In the genomic region with DNA sequence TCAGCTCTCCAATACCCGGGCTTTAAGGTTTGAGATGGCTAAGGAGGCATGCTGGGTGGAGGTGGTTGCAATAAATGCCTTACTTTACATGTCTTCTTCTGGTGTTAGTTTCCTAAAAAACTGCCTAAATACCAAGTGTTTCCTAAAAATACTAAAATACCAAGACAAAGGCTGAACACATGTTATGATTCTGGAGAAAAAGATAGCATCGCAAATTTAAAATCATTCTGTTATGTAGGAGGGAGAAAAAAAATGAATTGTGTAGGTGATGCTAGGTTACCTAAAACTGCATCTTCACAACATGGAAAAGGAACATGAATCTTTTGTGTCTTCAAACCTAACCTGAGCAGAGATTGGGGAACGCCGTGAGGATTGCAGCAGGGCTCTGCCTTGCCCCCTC, we compare ENCODE assay signal across 21 mouse cellular contexts.
A peak's percentile ranks its signal among the peaks of the same experiment; 100 is the strongest.
DNase-seq lines count a peak whose midpoint lies in the region; TF ChIP-seq lines count a peak whose summit lies in the region.
"Had no signal": no experiment of that assay in that cellular context is flagged by ENCODE, and none has a peak within 500 bp of the region (broad histone marks: within the 10 kb centered on the region; RNA-seq: fewer than 3 reads in every experiment).

No protein-coding gene starts in this region.

- H3K4me3 ChIP-seq in left cerebral cortex, adult 2 months = no peak overlapping the region
- H3K4me3 ChIP-seq: forebrain, embryonic 10.5 days; forebrain, embryonic 13.5 days; gastrocnemius, adult 2 months; hindbrain, embryonic 12.5 days; hindbrain, embryonic 15.5 days had no signal

- H3K27ac ChIP-seq in left cerebral cortex, adult 2 months = peak overlapping the region; percentile 78
- H3K27ac ChIP-seq: forebrain, embryonic 10.5 days; forebrain, embryonic 13.5 days; gastrocnemius, adult 2 months; hindbrain, embryonic 12.5 days; hindbrain, embryonic 15.5 days had no signal

- TF ChIP-seq CTCF in left cerebral cortex, adult 2 months (IDR thresholded peaks at IDR 0.05) = no peak

- intact Hi-C loops in left cerebral cortex, adult 2 months (cut with DNase I) = loop anchor here (2.0 to 5.0 kb wide), 5 partner anchors 110 to 1230 kb away; no protein-coding TSS in a partner anchor
- intact Hi-C loops in left cerebral cortex, postnatal 14 days (cut with DNase I) = loop anchor here (5.0 to 10.0 kb wide), 4 partner anchors 110 to 883 kb away; partner anchors contain the start of gene Nova1

- peak; percentile 15 to 23 for DNase-seq in frontal cortex, adult 2 months (ENCODE audit: extremely low spot score in 1 of 2, low spot score in 1 of 2)
- DNase-seq in frontal cortex, postnatal 14 days (ENCODE audit: low spot score in 2 of 2) = no peak
- DNase-seq in left cerebral cortex, adult 2 months (ENCODE audit: extremely low spot score in 1 of 2, low spot score in 2 of 2) = no peak
- no peak for DNase-seq in left cerebral cortex, postnatal 14 days (ENCODE audit: low spot score in 2 of 2)
- DNase-seq in right cerebral cortex, adult 18-20 months = peak; percentile 29
- no peak for DNase-seq in right cerebral cortex, postnatal 4 days
- no peak for DNase-seq in cerebellum, adult 9-11 months
- DNase-seq: adrenal gland, postnatal 10 days; adrenal gland, postnatal 36 days; B cell, adult 2 months; cerebellum, adult 11 months; cerebellum, adult 2 months; cerebellum, postnatal 10 days; cerebellum, postnatal 36 days; gastrocnemius, adult 2 months; gastrocnemius, postnatal 14 days; heart, adult 11 months had no signal

Comparison
In these comparisons a context has a peak if more than half of its experiments do, and no peak if none do; other contexts are left out.
1. DNase-seq: peak in frontal cortex, adult 2 months (2 of 2) and right cerebral cortex, adult 18-20 months (single experiment); none in frontal cortex, postnatal 14 days (0 of 2), left cerebral cortex, adult 2 months (0 of 2), left cerebral cortex, postnatal 14 days (0 of 2), right cerebral cortex, postnatal 4 days (single experiment) and cerebellum, adult 9-11 months (single experiment).